Mouse (Mus musculus): ENCODE data around the gene Wnt3. TPM values are rescaled to one million over a fixed set of nuclear protein-coding genes. Genes with fewer than 3 reads are reported as not detected.

Gene Wnt3
- total and polyA plus RNA-seq, 2 experiments from 2014 or later, result 11.1 to 12.5 TPM

GRCm38 (mm10) chr11:103771160-103771817 is 2.7 kb upstream of the Wnt3 start:
- 0 out of 2 replicates have a peak overlapping the region, but pooled peaks have one; percentile 6 for H3K4me3 ChIP-seq (ENCODE audit: low read length)
- 4% methylated on average over 19 of the region's 19 CpGs for WGBS
- no peaks in the 10 kb centered on the region for H3K36me3 ChIP-seq (ENCODE audit: insufficient read depth, low read length)
- peak overlapping the region; percentile 25 for H3K9ac ChIP-seq (replicated peaks; ENCODE audit: low read length)
- no peak for TF ChIP-seq CTCF (IDR thresholded peaks at IDR 0.05; ENCODE audit: low read depth)
- ATAC-seq (no peak), DNase-seq (ENCODE audit: low spot score) (no peak)
- H3K27me3 ChIP-seq (ENCODE audit: insufficient read depth, low read length), result peaks cover 42% of the 10 kb centered on the region
- H3K4me1 ChIP-seq (ENCODE audit: insufficient read depth, low read length), result peaks cover 9% of the 10 kb centered on the region; the same call in 1 of the 2 replicates
- H3K4me2 ChIP-seq (ENCODE audit: low read depth, low read length), result peak overlapping the region; percentile 75
- H3K9me3 ChIP-seq (ENCODE audit: low read length), result no peaks in the 10 kb centered on the region
- no peak overlapping the region for H3K27ac ChIP-seq

GRCm38 (mm10) chr11:103772505-103773386 is 1.2 kb upstream of the Wnt3 start:
- ATAC-seq, result no peak
- Histone ChIP-seq H3K4me2 (ENCODE audit: low read depth, low read length) (peak overlapping the region; percentile 75), H3K9ac (replicated peaks; ENCODE audit: low read length) (peak overlapping the region; percentile 50; the same call in 1 of the 2 replicates), H3K4me3 (ENCODE audit: low read length) (peak overlapping the region; percentile 39), H3K36me3 (ENCODE audit: insufficient read depth, low read length) (no peaks in the 10 kb centered on the region), H3K9me3 (ENCODE audit: low read length) (no peaks in the 10 kb centered on the region), H3K4me1 (ENCODE audit: insufficient read depth, low read length) (peaks cover 9% of the 10 kb centered on the region; the same call in 1 of the 2 replicates), H3K27me3 (ENCODE audit: insufficient read depth, low read length) (peaks cover 42% of the 10 kb centered on the region), H3K27ac (no peak overlapping the region)
- DNase-seq (ENCODE audit: low spot score), result no peak
- peak; percentile 22; the same call in 1 of the 2 replicates for TF ChIP-seq CTCF (IDR thresholded peaks at IDR 0.05; ENCODE audit: low read depth)
- WGBS, result 4% methylated on average over 23 of the region's 23 CpGs

- peak overlapping the region; percentile 75 for H3K4me2 ChIP-seq (ENCODE audit: low read depth, low read length)
- peak overlapping the region; percentile 50 for H3K9ac ChIP-seq (replicated peaks; ENCODE audit: low read length)
- peaks cover 9% of the 10 kb centered on the region; the same call in 1 of the 2 replicates for H3K4me1 ChIP-seq (ENCODE audit: insufficient read depth, low read length)
- H3K4me3 ChIP-seq (ENCODE audit: low read length), result peak overlapping the region; percentile 39
- peak overlapping the region; percentile 29; the same call in 1 of the 2 replicates for H3K27ac ChIP-seq
- ATAC-seq, result no peak
- H3K36me3 ChIP-seq (ENCODE audit: insufficient read depth, low read length), result no peaks in the 10 kb centered on the region
- H3K27me3 ChIP-seq (ENCODE audit: insufficient read depth, low read length), result peaks cover 42% of the 10 kb centered on the region
- WGBS, result under 1% methylated on average over 19 of the region's 19 CpGs
- H3K9me3 ChIP-seq (ENCODE audit: low read length), result no peaks in the 10 kb centered on the region
- no peak for TF ChIP-seq CTCF (IDR thresholded peaks at IDR 0.05; ENCODE audit: low read depth)
- DNase-seq (ENCODE audit: low spot score), result no peak
These were observed 229 bp downstream of the Wnt3 start for GRCm38 (mm10) chr11:103774228-103774530.

- 70% methylated on average over 9 of the region's 9 CpGs for WGBS
- ATAC-seq (no peak), DNase-seq (ENCODE audit: low spot score) (no peak)
- H3K27ac ChIP-seq, result no peak overlapping the region
- H3K4me3 ChIP-seq (ENCODE audit: low read length), result no peak overlapping the region
- TF ChIP-seq CTCF (IDR thresholded peaks at IDR 0.05; ENCODE audit: low read depth), result no peak
- no peak overlapping the region for H3K4me2 ChIP-seq (ENCODE audit: low read depth, low read length)
- H3K36me3 ChIP-seq (ENCODE audit: insufficient read depth, low read length), result no peaks in the 10 kb centered on the region
- no peak overlapping the region for H3K9ac ChIP-seq (replicated peaks; ENCODE audit: low read length)
- no peaks in the 10 kb centered on the region for H3K4me1 ChIP-seq (ENCODE audit: insufficient read depth, low read length)
- no peaks in the 10 kb centered on the region for H3K9me3 ChIP-seq (ENCODE audit: low read length)
- peaks cover 9% of the 10 kb centered on the region; the same call in 1 of the 2 replicates for H3K27me3 ChIP-seq (ENCODE audit: insufficient read depth, low read length)
These were observed 6.2 kb downstream of the Wnt3 start for GRCm38 (mm10) chr11:103780152-103780551.

- ATAC-seq (no peak), DNase-seq (ENCODE audit: low spot score) (peak; percentile 51)
- no peak for TF ChIP-seq CTCF (IDR thresholded peaks at IDR 0.05; ENCODE audit: low read depth)
- Histone ChIP-seq H3K27ac (no peak overlapping the region), H3K4me2 (ENCODE audit: low read depth, low read length) (no peak overlapping the region), H3K4me3 (ENCODE audit: low read length) (no peak overlapping the region), H3K27me3 (ENCODE audit: insufficient read depth, low read length) (no peaks in the 10 kb centered on the region), H3K36me3 (ENCODE audit: insufficient read depth, low read length) (no peaks in the 10 kb centered on the region), H3K9ac (replicated peaks; ENCODE audit: low read length) (no peak overlapping the region), H3K9me3 (ENCODE audit: low read length) (no peaks in the 10 kb centered on the region), H3K4me1 (ENCODE audit: insufficient read depth, low read length) (no peaks in the 10 kb centered on the region)
- whole genome bisulfite sequencing, result 55% methylated on average over 5 of the region's 5 CpGs
These were observed 16.0 kb downstream of the Wnt3 start for GRCm38 (mm10) chr11:103789951-103790350.

- TF ChIP-seq CTCF (IDR thresholded peaks at IDR 0.05; ENCODE audit: low read depth), result no peak
- Histone ChIP-seq H3K4me2 (ENCODE audit: low read depth, low read length) (no peak overlapping the region), H3K4me3 (ENCODE audit: low read length) (no peak overlapping the region), H3K36me3 (ENCODE audit: insufficient read depth, low read length) (no peaks in the 10 kb centered on the region), H3K27ac (no peak overlapping the region), H3K9ac (replicated peaks; ENCODE audit: low read length) (no peak overlapping the region), H3K27me3 (ENCODE audit: insufficient read depth, low read length) (no peaks in the 10 kb centered on the region), H3K4me1 (ENCODE audit: insufficient read depth, low read length) (no peaks in the 10 kb centered on the region), H3K9me3 (ENCODE audit: low read length) (no peaks in the 10 kb centered on the region)
- ATAC-seq, result no peak
- 46% methylated on average over 9 of the region's 9 CpGs for WGBS
- DNase-seq (ENCODE audit: low spot score), result no peak
These were observed 27.2 kb downstream of the Wnt3 start for GRCm38 (mm10) chr11:103801128-103801527.
